ENCODE assay signal across 8 mouse cellular contexts in the genomic region with DNA sequence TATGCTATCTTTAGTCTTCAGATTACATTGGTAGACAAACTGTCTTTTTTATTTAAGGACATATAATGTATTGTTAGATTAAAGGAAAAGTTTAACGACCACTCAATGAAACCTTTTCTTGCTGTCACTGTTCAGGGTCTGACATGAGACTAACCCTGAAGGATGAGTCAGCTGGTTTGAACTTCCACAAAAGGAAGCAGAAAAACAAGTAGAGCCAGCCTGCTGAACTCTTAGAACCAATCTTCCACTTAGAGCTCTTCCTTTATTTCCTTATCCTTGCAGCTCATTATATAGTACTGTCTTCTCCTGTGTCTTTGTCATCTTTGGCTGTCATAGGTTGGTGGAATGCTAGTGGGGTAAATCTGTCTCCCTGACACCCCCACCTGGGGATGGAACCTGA. TPM values are rescaled to one million over a fixed set of nuclear protein-coding genes. Genes with fewer than 3 reads are reported as not detected.
A peak's percentile ranks its signal among the peaks of the same experiment; 100 is the strongest.
DNase-seq lines count a peak whose midpoint lies in the region; ATAC-seq and TF ChIP-seq lines count a peak whose summit lies in the region.

No protein-coding gene starts in this region.

- no peak for TF ChIP-seq CTCF in kidney, adult 2 months (conservative IDR thresholded peaks at IDR 0.05; ENCODE audit: insufficient read depth, insufficient read length, low read depth, low read length)

- no peak for DNase-seq in kidney, adult 2 months
- no peak for DNase-seq in kidney, adult 8-10 months
- DNase-seq in induced T-regulatory cell, adult 2 months (ENCODE audit: low read depth) = peak; percentile 26
- no peak for DNase-seq in cerebellum, adult 9-10 months
- DNase-seq in cerebellum, postnatal 14 days = no peak
- no peak for DNase-seq in thymus, postnatal 4 days

- 0 out of 2 replicates have a peak overlapping the region, but pooled peaks have one; percentile 5 for H3K4me3 ChIP-seq in kidney, adult 2 months (ENCODE audit: insufficient read depth, low read depth, low read length)
- no peak overlapping the region for H3K4me3 ChIP-seq in midbrain, embryonic 16.5 days (ENCODE audit: low read depth, low read length)

- H3K27me3 ChIP-seq in kidney, adult 2 months (replicated peaks; ENCODE audit: control insufficient read depth, insufficient read depth, low read length) = no peaks in the 10 kb centered on the region
- H3K27me3 ChIP-seq in midbrain, embryonic 16.5 days (ENCODE audit: control insufficient read depth, insufficient read depth, low read depth, low read length) = no peaks in the 10 kb centered on the region

- H3K9ac ChIP-seq in midbrain, embryonic 16.5 days (ENCODE audit: low read depth, low read length) = no peak overlapping the region

- peak; percentile 46 for ATAC-seq in common myeloid progenitor, adult 5-6 weeks (replicated peaks; ENCODE audit: low read depth, poor library complexity, severe bottlenecking)
- ATAC-seq in midbrain, embryonic 16.5 days = no peak

- H3K9me3 ChIP-seq in midbrain, embryonic 16.5 days (replicated peaks; ENCODE audit: control insufficient read depth, low read length, poor library complexity, severe bottlenecking) = no peaks in the 10 kb centered on the region

- WGBS in kidney, adult 2 months = 12% methylated on average over 1 of the region's 1 CpGs
- WGBS in midbrain, embryonic 16.5 days = 79% methylated on average over 1 of the region's 1 CpGs

- H3K36me3 ChIP-seq in kidney, adult 2 months (ENCODE audit: control insufficient read depth, insufficient read depth, low read length) = peaks cover 4% of the 10 kb centered on the region
- peaks cover 16% of the 10 kb centered on the region; the same call in 1 of the 2 replicates for H3K36me3 ChIP-seq in midbrain, embryonic 16.5 days (ENCODE audit: control insufficient read depth, insufficient read depth, low read length)

- H3K4me1 ChIP-seq in kidney, adult 2 months (ENCODE audit: control insufficient read depth, insufficient read depth, low read length) = peaks cover 19% of the 10 kb centered on the region
- peaks cover 10% of the 10 kb centered on the region for H3K4me1 ChIP-seq in midbrain, embryonic 16.5 days (ENCODE audit: control insufficient read depth, insufficient read depth, low read length)

- no peak for TF ChIP-seq POLR2A in kidney, adult 2 months (IDR thresholded peaks at IDR 0.05; ENCODE audit: low read depth, low read length)

- peak overlapping the region; percentile 51; the same call in 1 of the 2 replicates for H3K27ac ChIP-seq in kidney, adult 2 months (ENCODE audit: insufficient read depth, low read depth, low read length)
- no peak overlapping the region for H3K27ac ChIP-seq in midbrain, embryonic 16.5 days (ENCODE audit: low read length)

- peak overlapping the region; percentile 91 for H3K4me2 ChIP-seq in midbrain, embryonic 16.5 days (ENCODE audit: low read length)

RNA-seq across cellular contexts. Expression of gene Rit1, which starts 1.2 kb away (rescaled TPM):
- 37.2 and 48.1 TPM in 2 replicates for polyA plus RNA-seq in kidney, adult 2 months (2012; rRNA removed)
- 15.3 TPM in 2 replicates for total RNA-seq in common myeloid progenitor, adult 5-6 weeks (2017)
- polyA plus RNA-seq in midbrain, embryonic 16.5 days (2015; fragmentation: Nextera tagmentation; extraction: Ambion mirVana) = 59.4 and 65.6 TPM in 2 replicates

RNA-seq across cellular contexts. Expression of gene Khdc4, which starts 32.2 kb away (rescaled TPM):
- polyA plus RNA-seq in kidney, adult 2 months (2012; rRNA removed) = 41.2 and 45.6 TPM in 2 replicates
- total RNA-seq in common myeloid progenitor, adult 5-6 weeks (2017) = 52.6 and 71.2 TPM in 2 replicates
- polyA plus RNA-seq in midbrain, embryonic 16.5 days (2015; fragmentation: Nextera tagmentation; extraction: Ambion mirVana) = 84.4 and 94.9 TPM in 2 replicates

RNA-seq across cellular contexts. Expression of gene Syt11, which starts 57.1 kb away (rescaled TPM):
- 7.3 and 8.2 TPM in 2 replicates for polyA plus RNA-seq in kidney, adult 2 months (2012; rRNA removed)
- total RNA-seq in common myeloid progenitor, adult 5-6 weeks (2017) = 0.82 and 1.3 TPM in 2 replicates
- polyA plus RNA-seq in midbrain, embryonic 16.5 days (2015; fragmentation: Nextera tagmentation; extraction: Ambion mirVana) = 217 and 225 TPM in 2 replicates

Comparison
In these comparisons a context has a peak if more than half of its experiments do, and no peak if none do; other contexts are left out.
1. RNA of gene Syt11, which starts 57.1 kb away (polyA plus RNA-seq): 217 to 225 TPM in midbrain, embryonic 16.5 days; 7.3 to 8.2 TPM in kidney, adult 2 months; every median in the first group is over 10 times any median in the second.